Mouse (Mus musculus): ENCODE measurements around the gene Bach2.

Gene Bach2

DNA sequence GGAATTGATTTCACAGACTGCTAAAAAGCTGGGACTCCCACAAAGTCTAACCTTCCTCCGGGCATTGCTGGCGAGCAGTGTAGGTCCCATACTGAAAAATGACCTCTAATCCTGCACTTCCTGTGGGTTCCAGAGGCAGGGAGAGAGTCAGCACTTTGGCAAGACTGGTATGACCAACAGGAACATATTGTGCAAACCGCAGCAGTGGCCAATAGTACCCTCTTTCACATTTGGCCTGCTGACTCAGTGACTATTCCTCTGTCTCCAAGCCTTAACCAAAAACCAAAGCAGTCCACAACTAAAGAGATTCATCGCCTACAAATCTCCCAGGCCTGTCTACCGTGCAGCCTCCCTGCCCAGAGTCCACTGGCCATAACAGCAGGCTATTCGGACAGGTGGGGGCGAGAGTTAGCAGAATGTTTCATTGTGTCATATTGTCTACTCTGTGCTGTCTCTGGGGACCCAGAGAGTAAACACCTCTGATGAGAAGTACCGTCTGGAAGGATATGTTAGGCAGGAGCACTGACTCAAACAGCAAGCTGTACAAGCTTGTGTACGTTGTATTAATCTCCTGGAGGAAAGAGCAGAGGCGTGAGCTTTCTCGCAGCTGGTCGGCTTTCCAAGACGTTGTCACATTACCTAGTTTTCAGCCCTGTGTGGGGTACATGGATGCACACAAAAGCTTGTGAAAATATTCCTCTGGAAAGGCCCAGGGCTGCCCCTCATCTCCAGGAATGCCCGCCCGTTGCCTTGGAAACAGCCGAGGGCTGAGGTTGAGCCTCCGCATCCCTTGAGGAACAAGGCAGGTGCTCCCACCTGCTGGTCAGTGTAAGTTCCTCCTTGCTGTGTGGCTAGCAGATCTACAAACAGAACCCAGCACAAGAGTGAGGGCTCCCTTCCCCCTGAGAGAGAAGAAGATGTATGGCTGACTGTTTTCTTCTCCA is 331.7 kb downstream of the Bach2 start:
- DNase-seq (ENCODE audit: low spot score): no peak

DNA sequence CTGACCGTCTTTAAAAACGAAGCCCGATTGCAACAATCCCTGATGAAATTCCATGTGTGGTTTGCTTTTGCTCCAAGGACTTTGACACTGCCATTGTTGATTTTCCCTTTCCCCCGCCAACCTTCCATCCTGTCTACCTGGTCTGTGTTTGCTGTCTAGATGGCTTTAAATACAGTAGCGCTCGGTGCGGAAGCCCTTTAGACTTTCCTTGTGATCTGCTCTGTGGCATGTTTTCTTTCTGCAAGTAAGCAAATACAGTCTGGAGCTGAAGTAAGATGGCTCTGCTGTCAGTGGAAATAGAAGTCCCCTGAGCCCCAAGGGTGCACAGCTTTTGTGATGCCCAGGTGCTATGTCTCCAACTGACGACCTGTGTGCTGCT is 332.3 kb downstream of the Bach2 start:
- DNase-seq (ENCODE audit: low spot score): no peak

DNA sequence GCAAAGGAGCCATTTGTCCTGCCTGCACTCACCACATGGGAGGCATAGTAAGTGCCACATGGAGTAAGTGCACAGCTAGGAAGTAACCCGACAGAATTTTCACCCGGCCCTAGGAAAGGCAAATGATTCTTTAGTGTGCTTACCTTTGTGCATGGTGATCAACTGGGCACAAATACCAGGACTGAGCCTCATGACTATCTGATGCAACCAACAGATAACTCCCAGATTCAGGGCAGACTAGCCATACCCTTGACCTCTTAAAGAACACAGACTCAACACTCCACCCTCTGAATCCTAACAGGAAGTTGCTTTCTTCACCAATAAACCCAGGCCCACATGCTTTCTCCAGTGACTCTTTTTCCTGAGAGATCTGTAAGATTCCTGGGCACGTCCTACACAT is 332.8 kb downstream of the Bach2 start:
- no peak for DNase-seq (ENCODE audit: low spot score)

DNA sequence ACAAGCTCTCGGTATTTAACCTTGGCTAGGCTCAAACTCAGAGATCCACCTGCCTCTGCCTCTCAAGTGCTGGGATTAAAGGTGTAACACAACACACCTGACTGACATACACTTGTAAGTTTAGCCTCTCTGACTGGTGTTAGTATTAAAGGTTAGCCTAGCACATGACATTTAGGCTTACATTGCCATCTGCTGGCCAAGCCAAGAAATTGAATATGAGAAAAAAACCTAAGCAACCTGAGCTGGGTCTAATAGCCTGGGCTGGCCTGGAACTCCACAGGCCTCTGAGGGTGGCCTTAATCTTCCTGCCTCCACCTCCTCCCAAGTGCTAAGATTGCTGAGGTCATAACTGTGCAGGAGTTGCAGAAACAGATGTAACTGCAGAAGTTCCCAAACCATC is 333.5 kb downstream of the Bach2 start:
- DNase-seq (ENCODE audit: low spot score): no peak

DNA sequence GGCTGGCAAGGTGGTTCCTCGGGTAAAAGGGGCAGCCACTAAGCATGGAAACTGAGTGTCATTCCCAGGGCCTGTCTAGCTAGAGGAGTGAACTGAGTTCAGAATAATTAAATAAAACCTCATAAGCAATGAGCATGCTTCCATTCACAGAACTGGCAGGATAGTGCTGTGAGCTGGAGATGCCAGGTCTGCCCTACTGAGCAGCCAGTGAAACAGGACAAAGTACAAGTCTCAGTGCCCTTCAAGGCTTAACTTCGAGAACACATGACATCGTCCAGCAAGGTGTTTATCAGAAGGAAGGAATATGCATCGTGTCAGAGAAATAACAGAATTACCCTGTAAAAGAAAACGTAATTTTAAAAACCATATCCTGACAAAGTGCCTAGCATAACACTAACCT is 335.0 kb downstream of the Bach2 start:
- peak; percentile 55 for DNase-seq (ENCODE audit: low spot score)

DNA sequence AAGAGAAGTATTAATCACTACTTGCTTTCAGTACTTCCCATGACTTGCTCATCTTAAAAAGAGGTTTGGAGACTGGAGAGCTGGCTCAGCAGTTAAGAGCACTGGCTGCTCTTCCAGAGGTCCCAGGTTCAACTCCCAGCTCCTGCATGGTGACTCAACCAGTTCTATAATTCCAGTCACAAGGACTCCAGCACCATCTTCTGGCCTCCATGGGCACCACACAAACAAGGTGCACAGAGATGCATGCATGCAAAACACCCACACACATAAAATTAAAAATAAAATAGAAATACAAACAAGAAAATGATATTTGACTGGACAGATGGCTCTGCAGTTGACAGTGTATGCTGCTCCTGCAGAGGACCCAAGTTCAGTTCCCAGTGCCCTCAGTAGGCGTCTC is 336.0 kb downstream of the Bach2 start:
- DNase-seq (ENCODE audit: low spot score): no peak

DNA sequence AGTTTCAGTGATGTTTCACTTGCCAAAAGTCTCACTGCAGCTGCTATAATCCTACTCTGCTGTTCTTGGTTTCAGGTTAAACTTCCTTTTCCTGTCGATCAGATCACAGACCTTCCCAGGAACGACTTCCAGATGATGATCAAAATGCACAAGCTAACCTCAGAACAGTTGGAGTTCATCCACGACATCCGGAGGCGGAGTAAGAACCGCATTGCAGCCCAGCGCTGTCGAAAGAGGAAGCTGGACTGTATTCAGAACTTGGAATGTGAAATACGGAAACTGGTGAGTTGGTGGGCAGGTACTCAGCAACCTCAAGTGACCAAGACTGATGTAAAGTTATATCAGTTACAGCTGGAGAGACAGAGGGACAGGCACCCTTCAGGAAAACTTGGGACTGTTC is 336.6 kb downstream of the Bach2 start:
- no peak for DNase-seq (ENCODE audit: low spot score)

DNA sequence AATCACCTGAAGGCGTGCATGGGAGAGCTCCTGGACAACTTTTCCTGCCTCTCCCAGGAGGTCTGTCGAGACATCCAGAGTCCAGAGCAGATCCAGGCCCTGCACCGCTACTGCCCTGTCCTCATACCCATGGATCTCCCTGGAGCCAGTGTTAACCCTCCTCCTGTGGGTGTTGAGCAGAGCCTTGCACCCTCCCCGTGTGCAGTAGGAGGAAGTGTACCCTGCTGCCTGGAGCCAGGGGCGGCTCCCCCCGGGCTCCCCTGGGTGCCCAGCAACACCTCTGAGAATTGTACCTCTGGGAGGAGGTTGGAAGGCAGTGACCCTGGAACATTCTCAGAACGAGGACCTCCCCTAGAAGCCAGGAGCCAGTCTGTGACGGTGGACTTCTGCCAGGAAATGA is 341.2 kb downstream of the Bach2 start:
- no peak for DNase-seq (ENCODE audit: low spot score)

DNA sequence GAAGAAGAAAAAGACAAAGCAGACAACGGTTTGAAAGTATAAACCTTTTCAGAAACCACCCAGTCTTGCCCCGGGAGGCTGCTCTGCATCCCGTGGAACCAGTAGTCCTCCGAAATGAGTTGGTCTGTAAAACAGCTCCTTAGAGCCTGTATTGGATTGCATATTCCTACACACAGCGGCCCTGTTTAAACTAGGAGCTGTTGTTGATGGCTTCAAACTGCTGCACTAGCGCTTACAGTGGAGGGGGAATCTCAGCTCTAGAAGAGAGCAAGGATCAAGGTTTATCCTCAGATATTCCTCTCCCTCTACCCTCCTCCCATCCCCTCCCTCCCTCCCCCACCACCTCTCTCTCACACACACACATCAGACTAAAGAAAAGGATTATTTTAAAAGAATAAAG is 345.6 kb downstream of the Bach2 start:
- no peak for DNase-seq (ENCODE audit: low spot score)

DNA sequence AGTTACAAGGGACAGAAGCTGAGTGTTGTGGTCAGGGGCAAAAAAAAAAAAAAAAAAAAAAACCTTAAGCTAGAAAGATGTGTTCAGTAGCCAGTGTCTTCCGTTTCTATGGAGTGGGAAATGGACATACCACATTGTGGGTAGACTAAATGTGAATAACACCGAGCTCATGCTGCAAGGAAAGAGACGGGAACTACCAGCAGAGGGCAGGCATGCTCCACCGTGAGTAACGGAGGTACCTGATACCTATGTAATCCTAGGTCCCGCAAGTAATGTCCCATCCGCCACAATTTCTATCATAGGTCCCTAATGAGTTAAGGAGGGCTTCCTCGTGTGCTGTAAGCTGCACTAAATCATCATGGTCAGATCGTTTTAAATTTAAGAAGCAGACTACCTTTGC is 348.0 kb downstream of the Bach2 start:
- no peak for DNase-seq (ENCODE audit: low spot score)

DNA sequence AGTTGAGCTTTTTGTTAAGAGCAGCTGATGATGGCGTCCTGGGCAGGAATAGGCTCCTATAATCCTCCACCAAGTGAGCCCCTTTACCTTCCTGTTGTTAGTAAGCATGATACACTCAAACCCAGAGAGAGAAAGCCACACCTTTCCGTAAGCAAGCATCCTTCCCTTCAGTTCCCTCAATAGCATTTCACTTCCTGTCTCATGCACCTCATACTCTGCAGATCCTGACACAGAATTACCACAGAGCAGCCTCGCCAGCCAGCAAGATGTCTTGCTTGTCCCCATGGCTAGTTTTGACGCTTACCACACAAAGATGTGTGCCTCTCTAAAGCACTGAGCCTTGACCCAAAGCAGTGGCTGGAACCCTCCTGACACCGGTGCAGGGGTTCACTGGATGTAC is 348.9 kb downstream of the Bach2 start:
- no peak for DNase-seq (ENCODE audit: low spot score)

DNA sequence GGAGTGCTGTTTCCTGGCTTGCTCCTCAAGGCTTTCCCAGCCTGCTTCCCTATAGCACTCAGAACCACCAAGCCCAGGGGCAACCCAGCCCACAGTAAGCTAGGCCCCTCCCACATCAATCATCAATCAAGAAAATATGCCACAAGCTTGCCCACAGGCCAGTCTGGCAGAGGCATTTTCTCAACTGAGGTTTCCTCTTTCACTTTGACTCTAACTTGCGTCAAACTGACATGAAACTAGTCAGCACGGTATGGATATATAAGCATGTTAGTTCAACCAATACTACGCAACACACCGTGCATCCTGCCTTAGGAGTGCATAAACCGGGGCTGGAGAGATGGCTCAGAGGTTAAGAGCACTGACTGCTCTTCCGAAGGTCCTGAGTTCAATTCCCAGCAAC is 349.6 kb downstream of the Bach2 start:
- DNase-seq (ENCODE audit: low spot score): no peak

DNA sequence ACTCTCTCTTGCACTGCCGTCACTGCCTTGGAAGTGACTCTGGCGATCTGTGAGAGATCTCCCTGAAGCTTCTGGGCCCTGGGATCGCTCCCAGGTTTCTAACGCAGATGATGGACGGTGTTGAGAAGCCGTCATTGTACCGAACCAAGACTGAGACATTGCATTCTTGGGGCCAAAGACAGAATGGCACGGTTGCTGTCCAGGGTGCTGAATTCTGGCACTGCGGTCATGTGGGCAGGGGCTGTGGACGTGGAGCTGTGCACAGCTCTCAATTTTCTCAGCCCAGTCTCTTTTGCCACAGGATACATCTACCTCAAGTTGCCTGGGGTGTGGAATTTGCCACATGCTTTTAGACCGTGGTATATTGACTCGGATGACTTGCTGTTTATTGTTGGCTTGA is 362.5 kb downstream of the Bach2 start:
- DNase-seq (ENCODE audit: low spot score): no peak

DNA sequence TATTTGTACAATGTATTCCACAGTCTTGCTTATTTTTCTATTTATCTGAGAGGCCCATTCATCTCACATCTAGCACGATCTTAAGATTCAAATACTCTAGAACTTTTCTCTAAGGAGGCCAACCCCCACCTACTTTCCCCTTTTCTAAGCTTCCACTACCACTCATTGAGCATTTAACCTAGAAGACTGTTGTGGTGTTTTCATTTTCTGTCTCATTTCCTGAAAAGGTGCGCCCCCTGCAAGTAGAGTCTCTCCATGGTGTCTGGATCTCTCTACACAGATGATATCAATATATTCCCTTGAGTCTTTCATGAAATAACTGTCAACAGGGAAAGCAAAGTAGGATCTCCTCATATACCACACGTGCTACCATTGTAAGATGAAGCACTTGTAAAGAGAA is 364.1 kb downstream of the Bach2 start, which contains the start of gene Gja10:
Gene Gja10, minus strand, starts transcription at position 101 of the 400 bp plus-strand sequence.
- DNase-seq (ENCODE audit: low spot score): no peak

DNA sequence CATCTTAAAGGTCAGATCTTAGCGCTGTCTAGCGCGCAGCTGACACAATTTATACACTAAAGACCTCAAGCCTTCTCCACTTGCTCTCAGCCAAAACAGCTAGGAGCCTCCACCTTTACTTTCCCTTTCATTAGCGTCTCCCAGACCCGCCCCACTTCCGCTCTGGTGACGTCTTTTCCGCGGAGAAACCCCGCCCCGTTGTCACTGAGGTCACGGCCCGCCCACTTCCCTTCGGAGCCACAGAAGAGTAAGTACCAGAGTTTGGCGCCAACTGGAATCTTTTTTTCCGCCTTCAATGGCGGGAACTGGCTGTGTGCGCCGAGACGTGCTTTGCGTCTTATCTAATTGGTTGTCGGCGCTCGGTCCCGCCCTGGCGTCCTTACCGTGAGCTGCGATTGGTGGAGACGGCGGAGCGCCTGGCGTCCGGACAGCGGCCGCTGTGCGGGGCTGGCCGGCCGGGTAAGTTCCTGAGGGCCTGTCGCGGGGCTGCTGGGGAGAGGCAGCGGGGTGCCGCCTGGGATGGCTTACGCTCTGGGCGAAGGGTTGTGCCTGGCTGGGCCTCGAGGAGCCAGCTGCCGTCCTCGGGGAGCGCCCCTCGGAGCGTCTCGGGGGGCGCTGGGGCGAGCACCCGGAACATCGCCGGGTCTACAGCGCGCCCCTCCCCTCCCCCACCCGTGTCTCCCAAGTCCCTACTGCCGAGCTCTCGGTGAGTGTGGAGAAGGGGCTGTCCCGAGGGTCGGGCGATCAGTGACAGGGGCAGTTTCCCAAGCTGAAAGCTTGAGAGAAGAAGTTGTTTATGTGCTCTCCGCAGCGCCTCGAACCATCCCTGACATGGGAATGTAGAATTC is 376.7 kb downstream of the Bach2 start, which contains the start of gene Casp8ap2:
Gene Casp8ap2, plus strand, starts transcription at position 418 of the 848 bp plus-strand sequence.
- peak; percentile 99 for DNase-seq (ENCODE audit: low spot score)

DNA sequence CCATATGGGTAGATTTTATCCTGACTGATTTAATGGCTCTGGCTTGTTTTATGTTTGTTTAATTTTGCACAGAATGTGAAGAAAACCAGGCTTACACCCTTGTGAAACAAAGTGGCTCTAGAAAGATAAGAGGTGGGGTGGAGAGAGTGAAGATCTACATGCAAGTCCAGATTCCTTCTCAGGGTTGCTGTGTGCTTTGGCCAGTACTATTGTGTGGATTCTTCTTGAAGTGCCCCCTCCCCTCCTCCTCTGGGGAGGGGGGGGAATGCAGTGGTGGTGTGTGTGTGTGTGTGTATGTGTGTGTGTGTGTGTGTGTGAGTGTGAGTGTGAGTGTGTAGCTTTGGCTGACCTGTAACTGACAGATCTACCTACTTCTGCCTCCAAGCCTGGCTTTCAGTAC is 383.0 kb downstream of the Bach2 start:
- no peak for DNase-seq (ENCODE audit: low spot score)
